Mouse (Mus musculus) kidney, postnatal 14 days (tissue): ENCODE measurements around the gene Kcnk7.
"Not testable (repeated sequence)": the region's sequence is repeated elsewhere in the genome, so short reads cannot be mapped to it uniquely, and the experiment has no call there.

Source experiments
- DNase-seq: peaks from one replicate; pipeline ENCODE4 v3.0.0; 2022; ENCODE audit warnings: mixed read lengths

Kcnk7 gene

GRCm38 (mm10) chr19:5704163-5704800, at the start of gene Kcnk7:
Gene Kcnk7, plus strand, starts transcription at chr19:5704367.
- no peak for DNase-seq

GRCm38 (mm10) chr19:5654720-5655298, 49.4 kb upstream of the Kcnk7 start:
- DNase-seq, result no peak

- DNase-seq, result peak; percentile 61
These were observed 43.0 kb upstream of the Kcnk7 start for GRCm38 (mm10) chr19:5660942-5661751.

DNA sequence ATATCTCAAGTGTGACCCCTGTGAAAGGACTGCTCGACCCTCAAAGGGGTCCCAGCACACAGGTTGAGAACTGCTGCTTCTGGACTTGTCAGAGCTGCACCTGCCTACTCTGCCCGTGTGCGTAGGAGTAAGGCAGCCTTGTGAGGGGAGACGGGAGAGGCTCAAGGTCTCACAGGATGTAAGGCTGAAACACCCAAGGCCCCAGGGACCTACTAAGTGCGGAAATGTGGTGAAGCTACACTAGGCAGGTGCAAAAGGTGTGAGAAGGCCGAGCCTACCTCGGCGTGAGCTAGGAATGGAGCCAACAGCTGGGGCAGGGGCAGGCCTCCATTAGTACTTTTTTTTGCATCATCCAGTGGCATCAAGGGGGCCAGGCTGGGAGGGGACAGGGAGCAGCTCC, 41.9 kb upstream of the Kcnk7 start:
- no peak for DNase-seq

- DNase-seq, result peak; percentile 96
These were observed 40.9 kb upstream of the Kcnk7 start, which contains the start of gene Sipa1 for GRCm38 (mm10) chr19:5662981-5663913. Gene Sipa1, minus strand, starts transcription at chr19:5663707.

DNA sequence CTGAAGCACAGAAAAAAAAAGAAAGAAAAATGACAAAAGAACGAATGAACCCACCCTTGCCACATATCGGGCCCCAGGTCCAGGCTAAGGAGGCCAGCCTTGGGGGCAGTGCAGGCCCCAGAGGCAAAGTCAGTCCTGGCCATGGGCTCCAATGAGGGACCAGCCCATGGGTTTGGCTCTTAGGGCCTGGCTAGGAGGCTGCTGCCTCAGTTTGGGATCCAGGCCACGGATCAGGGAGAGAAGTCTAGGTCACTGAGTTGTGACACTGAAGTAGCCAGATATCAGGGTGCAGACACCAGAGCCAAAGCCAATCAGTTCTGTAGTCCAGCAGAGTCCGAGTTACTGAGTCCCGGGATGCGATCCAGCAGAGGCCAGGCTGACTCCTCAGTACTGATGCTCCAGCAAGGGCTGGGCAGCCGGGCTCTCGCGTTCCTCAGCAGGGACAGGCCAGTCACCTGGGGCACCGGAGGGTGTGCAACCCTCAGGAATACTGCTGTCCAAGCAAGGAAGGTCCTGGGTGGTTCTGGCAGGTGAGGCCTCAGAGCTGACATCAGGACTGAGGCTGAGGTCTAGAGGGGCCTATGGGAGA, 39.4 kb upstream of the Kcnk7 start:
- no peak for DNase-seq

DNA sequence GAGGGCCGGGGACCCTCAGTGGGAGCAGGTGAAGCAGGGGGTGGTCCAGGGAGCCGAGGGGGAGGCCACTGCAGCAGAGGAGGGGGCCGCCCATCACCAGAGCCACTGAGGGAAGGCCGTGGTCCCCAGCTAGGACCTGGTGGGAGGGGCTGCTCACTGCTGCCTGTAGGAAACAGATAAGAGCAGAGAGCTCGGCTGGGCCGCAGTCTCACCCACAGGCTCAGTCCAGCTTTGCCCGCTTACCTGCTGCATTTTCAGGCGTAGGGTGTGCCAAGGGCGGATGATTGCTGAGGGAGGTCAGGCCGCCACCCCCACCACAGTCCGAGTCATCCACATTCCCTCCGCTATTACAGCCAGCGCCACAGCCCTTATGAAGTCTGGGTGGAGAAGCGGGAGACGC, 38.7 kb upstream of the Kcnk7 start:
- DNase-seq, result no peak

GRCm38 (mm10) chr19:5666386-5666785, 37.8 kb upstream of the Kcnk7 start:
- no peak for DNase-seq

DNA sequence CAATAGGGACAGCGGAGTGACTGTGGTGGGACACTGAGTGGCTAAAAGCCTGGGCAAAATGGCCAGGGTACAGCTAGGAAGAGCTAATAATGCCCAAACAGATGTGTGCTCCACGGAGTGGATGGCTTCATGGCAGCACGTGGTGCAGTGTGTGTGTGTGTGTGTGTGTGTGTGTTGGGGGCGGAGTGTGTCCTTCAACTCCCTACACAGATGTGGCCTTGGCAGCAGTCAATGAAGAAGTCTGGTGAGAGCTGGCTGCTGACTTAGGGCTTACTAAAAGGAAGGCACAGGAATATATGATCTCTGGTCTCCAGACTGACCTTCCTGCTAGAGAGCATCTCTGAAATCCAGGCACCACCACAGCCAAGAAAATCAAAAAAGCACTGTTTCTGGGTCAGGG, 35.8 kb upstream of the Kcnk7 start:
- no peak for DNase-seq

DNA sequence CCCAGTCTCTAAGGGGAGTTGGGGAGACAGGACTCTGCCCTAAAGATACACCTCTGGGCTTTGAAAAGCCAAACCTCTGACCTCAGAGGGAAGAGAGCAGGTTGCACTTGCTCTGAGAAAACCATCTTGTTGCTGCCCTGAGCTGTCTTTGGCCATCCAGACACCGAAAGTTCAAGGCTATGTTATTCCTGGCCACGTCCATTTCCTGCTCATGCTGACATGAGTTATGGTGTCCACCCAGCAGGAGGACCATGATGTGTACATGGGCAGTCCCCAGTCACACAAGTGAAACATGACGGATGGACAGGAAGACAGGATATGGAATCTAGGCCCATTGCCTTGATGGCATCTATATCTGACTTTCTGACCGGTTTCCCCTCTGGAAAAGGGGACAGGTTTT, 23.7 kb upstream of the Kcnk7 start:
- peak; percentile 64 for DNase-seq

DNA sequence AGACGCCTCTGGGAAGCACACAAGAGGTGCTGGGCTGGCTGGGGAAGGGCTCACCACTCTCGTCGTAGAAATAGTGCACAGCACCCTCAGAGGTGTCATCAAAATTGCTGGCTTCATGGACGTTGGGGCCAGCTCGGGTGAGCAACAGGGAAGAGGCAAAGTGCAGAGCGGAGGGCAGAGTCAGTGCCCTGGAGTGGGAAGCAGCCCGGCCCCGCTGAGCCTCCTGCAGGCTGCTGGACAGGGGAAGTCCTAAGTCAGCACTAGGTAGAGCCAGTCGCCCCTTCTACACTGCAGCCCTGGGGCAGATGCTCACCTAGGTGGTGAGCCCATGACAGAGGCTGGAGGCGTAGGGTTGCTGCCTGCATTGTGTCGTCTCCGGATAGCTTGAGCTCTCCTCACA, 19.9 kb upstream of the Kcnk7 start:
- no peak for DNase-seq

DNA sequence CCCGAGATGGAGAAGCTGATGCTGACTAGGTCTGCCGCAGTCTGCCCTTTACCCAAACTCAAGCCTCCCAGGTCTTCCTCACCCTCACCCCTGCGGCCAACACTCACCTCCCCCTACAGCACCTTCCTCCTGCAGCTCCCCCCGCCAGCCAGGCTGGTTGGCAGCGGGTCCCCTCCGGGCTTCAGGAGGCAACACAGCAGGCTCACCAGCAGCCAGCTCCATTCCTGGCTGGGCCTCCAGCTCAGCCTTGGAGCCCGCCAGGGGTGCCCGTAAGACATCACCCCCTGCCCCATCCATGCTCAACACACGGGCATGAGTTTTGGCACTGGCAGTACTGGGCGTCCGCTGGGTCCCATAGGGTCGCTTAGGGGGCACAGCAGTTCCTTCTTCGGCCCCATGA, 19.2 kb upstream of the Kcnk7 start:
- no peak for DNase-seq

DNA sequence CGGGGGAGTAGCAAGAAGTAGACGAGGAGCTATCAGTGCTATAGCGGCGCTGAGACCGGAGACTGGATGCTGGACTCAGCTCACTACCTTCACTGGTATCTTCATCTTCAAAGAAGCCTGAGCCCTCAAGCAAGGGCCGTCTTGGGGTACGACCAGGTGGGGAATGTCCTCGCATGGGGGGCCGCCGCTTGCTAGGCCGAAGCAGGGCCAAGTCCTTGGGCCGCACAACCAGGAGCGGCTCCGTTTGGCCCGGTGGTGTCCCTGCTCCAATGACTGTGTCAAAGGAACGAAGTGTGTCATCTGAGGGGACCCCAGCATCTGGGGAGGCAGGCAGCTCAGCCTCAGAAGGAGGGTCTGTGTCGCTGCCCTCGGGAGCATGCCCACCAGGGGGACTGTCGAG, 18.7 kb upstream of the Kcnk7 start:
- no peak for DNase-seq

DNA sequence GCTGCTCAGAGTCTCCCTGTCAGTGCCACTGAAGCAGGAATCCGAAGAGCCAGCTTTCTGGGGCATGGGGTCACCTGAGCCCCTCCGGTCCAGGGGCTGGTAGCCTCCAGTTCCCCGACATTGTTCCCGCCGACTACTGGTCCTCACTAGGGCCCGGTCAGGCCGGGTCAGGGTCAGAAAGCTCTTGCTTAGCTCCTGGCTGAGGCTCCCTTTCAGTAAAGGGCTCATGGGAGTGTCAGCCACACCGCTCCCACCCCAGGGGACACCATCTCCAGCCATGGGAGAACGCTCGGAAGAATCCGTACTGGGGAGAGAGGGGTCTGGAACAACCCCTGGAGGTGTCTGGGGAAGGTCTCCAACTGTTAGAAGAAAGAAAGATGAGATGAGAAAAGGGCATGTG, 18.3 kb upstream of the Kcnk7 start:
- DNase-seq, result no peak

GRCm38 (mm10) chr19:5686437-5686836, 17.7 kb upstream of the Kcnk7 start:
- DNase-seq, result no peak

DNA sequence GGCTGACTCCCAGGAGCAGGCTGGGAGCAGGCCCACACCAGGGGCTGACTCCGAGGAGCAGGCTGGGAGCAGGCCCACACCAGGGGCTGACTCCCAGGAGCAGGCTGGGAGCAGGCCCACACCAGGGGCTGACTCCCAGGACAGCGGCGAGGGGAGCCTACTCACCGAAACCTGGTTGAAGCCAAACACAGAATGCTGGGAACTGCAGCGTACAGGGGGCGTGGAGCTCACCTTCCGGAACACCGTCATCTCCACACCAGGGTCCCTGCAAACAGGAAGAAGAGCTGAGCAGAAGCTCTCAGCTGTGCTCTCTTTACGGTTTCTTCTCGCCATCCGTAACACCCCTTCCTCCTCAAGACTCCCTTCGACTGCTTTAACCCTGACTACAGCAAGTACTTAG, 17.2 kb upstream of the Kcnk7 start:
- not testable (repeated sequence) for DNase-seq

GRCm38 (mm10) chr19:5687738-5688137, 16.4 kb upstream of the Kcnk7 start:
- DNase-seq, result no peak

GRCm38 (mm10) chr19:5688200-5689087, 15.7 kb upstream of the Kcnk7 start, which contains the start of the genes Map3k11 and Pcnx3:
Gene Map3k11, plus strand, starts transcription at chr19:5688742.
Gene Pcnx3, minus strand, starts transcription at chr19:5688908.
- DNase-seq, result peak; percentile 99

- no peak for DNase-seq
These were observed 15.1 kb upstream of the Kcnk7 start for GRCm38 (mm10) chr19:5689088-5689428.

DNA sequence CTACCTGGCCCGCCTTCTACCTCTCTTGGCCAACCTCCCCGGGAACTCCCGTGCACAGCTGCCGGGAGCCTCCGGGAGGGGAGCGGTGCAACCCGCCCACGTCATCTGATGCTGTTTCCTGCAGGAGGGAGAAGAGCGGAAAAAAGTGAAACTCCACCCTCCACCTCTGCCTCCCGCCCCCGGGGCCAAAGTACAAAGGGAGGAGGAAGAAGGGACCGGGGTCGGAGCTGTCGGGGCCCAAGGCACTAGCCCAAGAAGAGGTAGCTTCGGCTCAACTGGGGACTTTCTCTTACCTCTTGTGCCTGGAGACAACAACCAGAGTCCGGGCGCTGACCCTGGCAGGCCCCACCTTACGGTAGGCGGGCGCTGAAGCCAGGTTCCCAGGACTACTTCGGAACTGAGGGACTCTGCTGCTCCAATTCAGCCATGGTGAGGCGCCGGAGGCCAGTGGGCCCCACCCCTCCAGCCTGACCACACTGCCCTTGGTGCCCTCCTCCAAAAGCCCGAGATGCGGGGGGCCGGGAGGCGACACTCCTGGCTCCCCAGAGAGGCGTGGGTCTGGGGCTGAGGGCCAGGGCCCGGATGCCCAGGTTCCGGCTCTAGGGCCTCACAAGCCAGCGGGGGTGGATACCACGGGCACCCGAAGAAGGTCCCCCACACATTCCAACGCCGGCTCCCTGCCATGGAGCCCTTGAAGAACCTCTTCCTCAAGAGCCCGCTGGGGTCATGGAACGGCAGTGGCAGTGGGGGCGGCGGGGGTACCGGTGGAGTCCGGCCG, 14.4 kb upstream of the Kcnk7 start:
- DNase-seq, result peak; percentile 94

GRCm38 (mm10) chr19:5690343-5690735, 13.8 kb upstream of the Kcnk7 start:
- no peak for DNase-seq
